Mouse (Mus musculus) heart, adult 2 months (tissue): ENCODE data around the gene Btf3. TPM values are rescaled to one million over a fixed set of nuclear protein-coding genes. Genes with fewer than 3 reads are reported as not detected.

Source experiments
- DNase-seq, 2 experiments: peaks; one replicate each; pipeline ENCODE4 v3.0.0; 2021
- H3K27ac ChIP-seq: fragments of 200-600 bp; 2 replicates; pipeline ENCODE4 v1.8.1; 2022
- H3K27me3 ChIP-seq: fragments of 200-500 bp; 2 replicates; pipeline ENCODE4 v1.6.1; 2012; ENCODE audit warnings: mild to moderate bottlenecking, low read length, inconsistent platforms, mixed read lengths; ENCODE audit not compliant: control insufficient read depth, insufficient read depth
- H3K36me3 ChIP-seq: fragments of 200-500 bp; 2 replicates; pipeline ENCODE4 v1.6.1; 2012; ENCODE audit warnings: low read length, inconsistent platforms; ENCODE audit not compliant: control insufficient read depth, insufficient read depth
- H3K4me1 ChIP-seq: fragments of 200-500 bp; 2 replicates; pipeline ENCODE4 v1.6.1; 2011; ENCODE audit warnings: low read length; ENCODE audit not compliant: control insufficient read depth, insufficient read depth
- H3K4me3 ChIP-seq: fragments of 200-600 bp; 2 replicates; pipeline ENCODE4 v1.8.1; 2022
- H3K79me2 ChIP-seq: fragments of 200-500 bp; replicated peaks from 2 replicates; pipeline ENCODE4 v1.6.1; 2012; ENCODE audit warnings: mild to moderate bottlenecking, inconsistent platforms, low read length, moderate library complexity, mixed read lengths; ENCODE audit not compliant: control insufficient read depth, insufficient read depth
- H3K9ac ChIP-seq: fragments of 200-500 bp; 2 replicates; pipeline ENCODE4 v1.6.1; 2012; ENCODE audit warnings: low read depth, mild to moderate bottlenecking, control low read depth, inconsistent platforms, low read length, mixed read lengths
- CTCF ChIP-seq: fragments of 200-600 bp; IDR thresholded peaks from 2 replicates; pipeline ENCODE4 v1.8.1; 2022; ENCODE audit warnings: antibody characterized with exemption, mild to moderate bottlenecking, moderate library complexity
- EP300 ChIP-seq: fragments of 200-500 bp; IDR thresholded peaks from 2 replicates; pipeline ENCODE4 v1.6.1; 2011; ENCODE audit warnings: low read depth, low read length, control low read depth; ENCODE audit not compliant: insufficient read depth
- POLR2A ChIP-seq: fragments of 200-500 bp; IDR thresholded peaks from 2 replicates; pipeline ENCODE4 v1.6.1; 2011; ENCODE audit warnings: mild to moderate bottlenecking, low read depth, low read length, control low read depth; ENCODE audit not compliant: insufficient read depth
- WGBS: fragments of 180-500 bp; shearing (Covaris S2); methylation state at CpG from one replicate; pipeline ENCODE4 v1.1.7; 2018; 5-methylcytosine and 5-hydroxymethylcytosine counted together
- intact Hi-C: fragments of 180-260 bp; cut with DNase I; formaldehyde crosslinking; loops from one replicate; pipeline ENCODE4 v1.15.1; 2025
- polyA plus RNA-seq: library from polyadenylated mRNA; depleted of rRNA; stranded (reverse); fragments of >200 nt; gene quantifications from 2 replicates; pipeline ENCODE4 v1.2.3, GENCODE M21; 2012
- total RNA-seq, 2 experiments: library from RNA; stranded (reverse); gene quantifications; 2 replicates each; pipeline ENCODE4 v1.2.3; 2021

The Btf3 gene
- total and polyA plus RNA-seq, 3 experiments: 88.2 to 218 (median 193) TPM

DNA sequence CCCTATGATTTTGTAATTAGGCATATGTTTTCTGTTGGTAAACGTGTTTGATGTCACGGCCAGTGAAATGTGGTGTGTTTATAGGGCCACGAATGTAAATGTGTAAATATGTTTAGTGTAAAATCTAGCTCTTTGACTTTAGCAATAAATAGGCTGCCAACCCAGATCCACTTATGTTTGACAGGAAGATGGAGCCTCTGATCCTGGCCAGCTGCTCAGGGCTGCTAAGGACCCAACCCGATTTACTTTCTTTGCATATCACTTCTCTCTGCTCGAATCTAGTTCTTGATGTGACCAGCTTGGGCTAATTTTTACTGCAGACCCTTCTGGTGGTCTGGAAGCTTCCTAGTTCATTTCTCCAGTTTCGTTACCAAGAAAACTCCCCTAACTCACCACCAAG, 43.6 kb upstream of the Btf3 start:
- intact Hi-C loops: no loop called here
- Histone ChIP-seq H3K36me3 (no peaks in the 10 kb centered on the region), H3K4me3 (no peak overlapping the region), H3K27me3 (peaks cover 35% of the 10 kb centered on the region), H3K79me2 (no peaks in the 10 kb centered on the region), H3K9ac (no peak overlapping the region), H3K4me1 (no peaks in the 10 kb centered on the region), H3K27ac (no peak overlapping the region)
- TF ChIP-seq CTCF (no peak), POLR2A (no peak), EP300 (no peak)
- DNase-seq: no peak
- 5% methylated on average over 6 of the region's 6 CpGs for WGBS

DNA sequence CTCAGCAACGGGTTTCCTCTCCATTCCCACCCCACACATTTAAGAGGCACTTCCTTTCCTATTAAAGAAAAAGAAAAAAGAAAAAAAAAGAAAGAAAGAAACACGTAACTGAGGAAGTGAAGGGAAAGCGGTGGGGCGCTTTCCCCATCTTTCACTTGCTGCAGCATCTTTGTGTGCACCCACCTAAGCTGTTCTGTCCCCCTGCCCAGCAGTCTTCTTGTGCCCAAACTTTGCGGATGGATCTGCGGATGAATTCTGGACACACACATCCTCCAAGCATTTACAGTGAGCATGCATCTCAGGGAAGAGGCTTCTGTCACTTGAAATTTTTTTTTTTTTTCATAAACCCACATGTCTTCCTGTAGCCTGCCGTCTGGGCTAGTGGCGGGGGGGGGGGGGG, 42.5 kb upstream of the Btf3 start:
- Histone ChIP-seq H3K36me3 (no peaks in the 10 kb centered on the region), H3K27ac (no peak overlapping the region), H3K4me3 (no peak overlapping the region), H3K27me3 (peaks cover 40% of the 10 kb centered on the region), H3K4me1 (no peaks in the 10 kb centered on the region), H3K9ac (no peak overlapping the region), H3K79me2 (no peaks in the 10 kb centered on the region)
- no peak for DNase-seq
- intact Hi-C loops: loop anchor here (5.0 to 10.0 kb wide), 2 partner anchors 138 to 225 kb away; no protein-coding TSS in a partner anchor
- no peak for TF ChIP-seq CTCF
- no peak for TF ChIP-seq EP300
- TF ChIP-seq POLR2A: no peak
- 6% methylated on average over 6 of the region's 8 CpGs for WGBS

DNA sequence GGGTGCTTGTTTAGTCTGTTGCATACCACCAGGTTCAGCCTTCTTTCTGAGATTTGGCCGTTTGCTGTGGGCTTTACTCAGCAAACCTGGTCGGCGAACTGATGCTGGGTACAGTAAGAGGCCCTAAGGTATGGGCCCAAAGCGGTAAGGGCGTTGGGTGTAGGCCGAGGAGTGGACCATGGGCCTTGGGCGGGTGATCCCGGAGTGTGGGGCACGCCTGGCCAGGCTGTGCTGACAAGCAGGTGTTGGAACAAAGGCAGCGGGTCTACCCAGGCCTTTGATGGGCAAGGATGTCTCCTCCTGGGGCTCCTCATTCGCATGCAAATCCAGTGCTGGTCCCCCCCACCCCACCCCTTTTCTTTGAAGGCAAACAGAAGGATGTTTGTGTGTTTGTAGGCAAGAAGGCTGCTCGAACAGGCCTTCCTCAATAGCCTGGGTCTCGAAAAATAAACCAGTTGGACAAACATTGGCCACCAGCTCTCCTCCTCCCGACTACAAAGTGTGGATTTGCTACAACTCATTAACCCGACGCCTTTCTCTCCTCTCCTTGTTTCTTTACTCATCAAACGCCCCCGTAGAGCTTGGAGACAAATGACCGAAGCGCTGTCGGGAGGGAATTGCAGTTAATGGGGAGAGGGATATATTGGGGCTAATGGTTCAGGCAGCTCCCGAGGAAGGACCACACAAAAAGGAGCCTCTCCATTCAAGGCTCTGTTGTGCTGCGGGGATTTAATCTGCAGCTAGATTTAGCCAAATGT, 41.8 kb upstream of the Btf3 start:
- no peak for DNase-seq
- H3K4me3 ChIP-seq: no peak overlapping the region
- H3K27me3 ChIP-seq: peaks cover 44% of the 10 kb centered on the region
- no peaks in the 10 kb centered on the region for H3K79me2 ChIP-seq
- 8% methylated on average over 23 of the region's 23 CpGs for WGBS
- intact Hi-C loops: loop anchor here (5.0 to 10.0 kb wide), 2 partner anchors 139 to 226 kb away; no protein-coding TSS in a partner anchor
- H3K4me1 ChIP-seq: no peaks in the 10 kb centered on the region
- H3K9ac ChIP-seq: no peak overlapping the region
- H3K36me3 ChIP-seq: no peaks in the 10 kb centered on the region
- H3K27ac ChIP-seq: no peak overlapping the region
- TF ChIP-seq POLR2A (no peak), EP300 (no peak), CTCF (no peak)

DNA sequence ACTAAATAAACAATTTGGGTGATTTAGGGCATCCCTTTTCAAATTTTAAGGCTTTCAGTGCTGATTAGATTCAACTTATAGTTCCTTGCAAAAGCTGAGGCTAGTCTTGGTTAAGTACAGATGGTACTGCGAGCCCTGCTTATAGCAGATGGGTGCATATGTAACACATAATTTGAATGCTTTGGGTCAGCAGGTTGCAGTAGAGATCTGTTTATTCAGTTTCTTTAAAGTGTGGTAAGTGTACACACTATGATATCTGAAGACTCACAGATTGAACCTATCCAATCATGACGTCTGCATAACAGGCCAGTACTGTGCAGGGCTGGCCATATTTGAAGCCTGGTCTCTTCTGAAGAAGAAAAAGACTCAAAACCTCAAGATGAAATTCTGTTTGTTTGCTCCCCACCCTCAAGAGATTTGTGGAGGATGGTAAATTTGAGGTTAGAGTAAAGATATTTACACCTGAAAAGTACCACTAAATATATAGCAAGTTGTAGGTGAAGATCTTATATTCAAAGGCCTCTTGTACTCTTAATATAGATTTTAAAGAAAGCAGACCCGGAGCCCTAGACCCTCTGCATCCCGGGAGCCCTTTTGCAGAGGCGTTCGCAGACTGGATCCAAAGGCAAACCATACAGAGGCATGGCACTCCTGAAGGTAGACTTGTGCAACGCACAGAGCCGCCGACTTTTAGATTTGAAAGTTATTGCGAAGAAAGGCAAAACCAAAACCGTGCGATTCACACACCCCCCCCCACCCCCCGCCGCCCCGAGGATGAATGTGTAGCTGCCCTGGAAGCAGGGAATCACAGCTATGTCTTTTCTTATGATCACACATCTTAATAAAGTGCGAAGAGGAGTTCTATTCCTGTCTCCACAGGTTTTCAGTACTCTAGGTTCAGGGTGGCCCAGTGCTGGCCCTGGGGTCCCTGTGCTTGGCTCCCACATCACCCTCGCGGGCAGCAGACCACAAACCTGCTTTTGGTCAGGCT, 40.9 kb upstream of the Btf3 start:
- H3K36me3 ChIP-seq: no peaks in the 10 kb centered on the region
- H3K27ac ChIP-seq: no peak overlapping the region
- H3K4me3 ChIP-seq: no peak overlapping the region
- WGBS: 13% methylated on average over 18 of the region's 18 CpGs
- intact Hi-C loops: loop anchor here (5.0 to 10.0 kb wide), 2 partner anchors 140 to 227 kb away; no protein-coding TSS in a partner anchor
- no peak overlapping the region for H3K9ac ChIP-seq
- DNase-seq: no peak
- no peaks in the 10 kb centered on the region for H3K79me2 ChIP-seq
- no peaks in the 10 kb centered on the region for H3K4me1 ChIP-seq
- H3K27me3 ChIP-seq: peaks cover 44% of the 10 kb centered on the region
- no peak for TF ChIP-seq EP300
- no peak for TF ChIP-seq CTCF
- no peak for TF ChIP-seq POLR2A

DNA sequence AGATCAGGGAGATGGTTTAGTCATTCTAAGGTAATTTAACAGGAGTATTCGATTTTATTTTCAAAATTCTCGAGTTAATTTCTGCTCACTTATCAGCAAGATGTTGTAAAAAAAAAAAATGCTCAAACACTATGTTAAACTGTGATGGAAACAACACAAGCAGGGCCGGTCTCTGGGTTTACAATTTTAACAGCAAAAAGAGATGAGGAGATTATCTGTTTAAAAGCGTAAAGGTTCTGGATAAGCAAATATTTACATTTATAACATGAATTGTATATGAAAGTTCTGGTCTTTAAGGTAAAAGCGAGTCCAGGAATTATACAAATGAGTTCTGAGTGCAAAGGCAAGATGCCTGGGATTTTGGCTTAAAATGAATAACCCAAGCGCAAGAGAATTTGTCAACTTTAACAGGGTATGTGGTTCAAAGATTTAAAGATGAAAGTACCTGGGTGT, 40.2 kb upstream of the Btf3 start:
- no peak overlapping the region for H3K27ac ChIP-seq
- H3K9ac ChIP-seq: no peak overlapping the region
- WGBS: 18% methylated on average over 6 of the region's 6 CpGs
- H3K79me2 ChIP-seq: no peaks in the 10 kb centered on the region
- H3K36me3 ChIP-seq: no peaks in the 10 kb centered on the region
- peaks cover 40% of the 10 kb centered on the region for H3K27me3 ChIP-seq
- no peaks in the 10 kb centered on the region for H3K4me1 ChIP-seq
- no peak for DNase-seq
- TF ChIP-seq POLR2A (no peak), CTCF (no peak), EP300 (no peak)
- no peak overlapping the region for H3K4me3 ChIP-seq
- intact Hi-C loops: loop anchor here (5.0 to 10.0 kb wide), 2 partner anchors 140 to 228 kb away; no protein-coding TSS in a partner anchor
